Mouse (Mus musculus) urinary bladder, postnatal 36 days (tissue): ENCODE results near the gene Nt5e.

Source experiments
- DNase-seq, 2 experiments: peaks; one replicate each; pipeline ENCODE4 v3.0.0; 2022; ENCODE audit warnings: low spot score in 2 of 2, mixed read lengths in 1 of 2

Nt5e gene

GRCm38 (mm10) chr9:88344424-88344823 lies 17.4 kb downstream of the Nt5e start:
- DNase-seq = no peak

GRCm38 (mm10) chr9:88346857-88347256 lies 19.9 kb downstream of the Nt5e start:
- DNase-seq = no peak

- DNase-seq = no peak
Measured at GRCm38 (mm10) chr9:88348623-88349022, 21.6 kb downstream of the Nt5e start.

- DNase-seq = no peak
Measured at GRCm38 (mm10) chr9:88350317-88350716, 23.3 kb downstream of the Nt5e start.

- DNase-seq = no peak
Measured at GRCm38 (mm10) chr9:88351163-88351562, 24.2 kb downstream of the Nt5e start.

GRCm38 (mm10) chr9:88352741-88353140 lies 25.7 kb downstream of the Nt5e start:
- no peak for DNase-seq

- DNase-seq = no peak
Measured at GRCm38 (mm10) chr9:88353459-88353858, 26.5 kb downstream of the Nt5e start.

GRCm38 (mm10) chr9:88357173-88357572 lies 30.2 kb downstream of the Nt5e start:
- DNase-seq = no peak

- DNase-seq = no peak
Measured at GRCm38 (mm10) chr9:88359140-88359539, 32.1 kb downstream of the Nt5e start.

- peak in 1 of 2 experiments; percentile 40 for DNase-seq
Measured at GRCm38 (mm10) chr9:88361211-88361909, 34.4 kb downstream of the Nt5e start.

- no peak for DNase-seq
Measured at GRCm38 (mm10) chr9:88362055-88362850, 35.3 kb downstream of the Nt5e start.

GRCm38 (mm10) chr9:88363102-88363501 lies 36.1 kb downstream of the Nt5e start:
- no peak for DNase-seq

- no peak for DNase-seq
Measured at GRCm38 (mm10) chr9:88366308-88366707, 39.3 kb downstream of the Nt5e start.

- no peak for DNase-seq
Measured at GRCm38 (mm10) chr9:88366819-88367218, 39.8 kb downstream of the Nt5e start.

GRCm38 (mm10) chr9:88367322-88367721 lies 40.3 kb downstream of the Nt5e start:
- DNase-seq = no peak

GRCm38 (mm10) chr9:88367751-88368150 lies 40.8 kb downstream of the Nt5e start:
- DNase-seq = no peak

- no peak for DNase-seq
Measured at GRCm38 (mm10) chr9:88368476-88368875, 41.5 kb downstream of the Nt5e start.

- peak in 1 of 2 experiments; percentile 21 for DNase-seq
Measured at GRCm38 (mm10) chr9:88369666-88370065, 42.7 kb downstream of the Nt5e start.

- DNase-seq = no peak
Measured at GRCm38 (mm10) chr9:88371201-88371600, 44.2 kb downstream of the Nt5e start.

GRCm38 (mm10) chr9:88373001-88373400 lies 46.0 kb downstream of the Nt5e start:
- no peak for DNase-seq

GRCm38 (mm10) chr9:88377483-88377882 lies 50.5 kb downstream of the Nt5e start:
- DNase-seq = no peak

- DNase-seq = no peak
Measured at GRCm38 (mm10) chr9:88379057-88379456, 52.1 kb downstream of the Nt5e start.

GRCm38 (mm10) chr9:88380076-88380475 lies 53.1 kb downstream of the Nt5e start:
- no peak for DNase-seq
